Mouse (Mus musculus) right cerebral cortex, postnatal 25 days (tissue): ENCODE results near the gene Nmt2.

Experiments used
- DNase-seq: peaks from one replicate; pipeline ENCODE4 v3.0.0; 2022

Nmt2 gene

GRCm38 (mm10) chr2:3283602-3284472, at the start of gene Nmt2:
Gene Nmt2, plus strand, starts transcription at chr2:3284212.
- peak; percentile 98 for DNase-seq

GRCm38 (mm10) chr2:3239255-3239654, 44.8 kb upstream of the Nmt2 start:
- no peak for DNase-seq

- no peak for DNase-seq
Measured at GRCm38 (mm10) chr2:3244251-3244650, 39.8 kb upstream of the Nmt2 start.

- DNase-seq: no peak
Measured at GRCm38 (mm10) chr2:3251309-3251708, 32.7 kb upstream of the Nmt2 start.

DNA sequence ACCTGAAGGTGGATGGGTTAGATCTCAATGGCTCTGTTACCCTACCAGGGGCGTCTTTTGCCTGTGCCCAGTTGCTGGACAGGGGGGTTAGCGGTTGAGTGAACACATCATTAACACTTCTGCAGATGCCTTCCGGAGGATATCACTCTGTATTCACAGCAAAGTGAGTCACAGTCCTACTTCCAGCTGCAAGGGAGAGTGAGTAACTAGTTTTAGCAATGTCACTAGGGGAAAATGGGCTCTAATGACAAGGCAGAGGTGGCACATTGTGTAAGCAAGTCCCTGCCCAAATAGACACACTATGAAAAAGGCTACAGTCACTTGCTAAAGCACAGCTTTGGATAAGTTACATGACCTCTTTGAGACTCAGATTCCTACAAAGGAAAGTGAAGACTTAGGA, 17.5 kb upstream of the Nmt2 start:
- DNase-seq: no peak

- DNase-seq: peak; percentile 8
Measured at GRCm38 (mm10) chr2:3267879-3268278, 16.1 kb upstream of the Nmt2 start.

DNA sequence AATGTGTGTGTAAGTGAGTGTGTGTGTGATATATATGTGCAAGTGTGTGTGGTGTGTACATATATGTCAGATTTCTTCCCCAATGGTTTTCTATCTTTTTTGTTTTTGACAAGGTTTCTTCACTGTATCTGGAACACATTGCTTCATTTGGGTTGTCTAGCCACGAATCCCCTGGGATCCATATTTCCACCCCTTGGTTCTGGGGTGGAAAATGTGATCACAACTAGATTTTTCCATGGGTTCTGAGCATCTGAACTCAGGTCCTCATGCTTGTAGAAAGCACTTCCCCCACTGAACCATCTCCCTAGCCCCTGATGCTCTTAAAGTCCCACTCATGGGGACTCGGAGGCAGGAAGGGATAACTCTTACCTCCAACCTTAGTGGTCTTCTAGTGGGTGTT, 10.7 kb upstream of the Nmt2 start:
- DNase-seq: no peak

DNA sequence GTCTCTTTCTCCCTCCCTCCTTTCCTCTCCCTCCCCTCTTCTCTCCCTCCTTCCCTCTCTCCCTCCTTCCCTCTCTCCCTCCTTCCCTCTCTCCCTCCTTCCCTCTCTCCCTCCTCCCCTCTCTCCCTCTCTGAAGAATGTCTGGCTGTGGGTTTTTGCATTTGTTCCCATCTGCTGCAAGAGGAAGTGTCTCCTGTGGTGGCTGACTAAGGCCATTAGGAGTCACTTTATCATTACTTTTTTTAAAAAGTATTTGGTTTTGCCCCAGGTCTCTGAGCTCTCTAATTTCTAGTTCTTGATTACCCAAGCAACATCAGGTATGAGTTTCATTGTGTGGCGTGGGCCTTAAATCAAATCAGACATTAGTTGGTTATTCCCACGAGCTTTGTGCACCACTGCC, 7.9 kb upstream of the Nmt2 start:
- no peak for DNase-seq

- no peak for DNase-seq
Measured at GRCm38 (mm10) chr2:3277502-3277901, 6.5 kb upstream of the Nmt2 start.

DNA sequence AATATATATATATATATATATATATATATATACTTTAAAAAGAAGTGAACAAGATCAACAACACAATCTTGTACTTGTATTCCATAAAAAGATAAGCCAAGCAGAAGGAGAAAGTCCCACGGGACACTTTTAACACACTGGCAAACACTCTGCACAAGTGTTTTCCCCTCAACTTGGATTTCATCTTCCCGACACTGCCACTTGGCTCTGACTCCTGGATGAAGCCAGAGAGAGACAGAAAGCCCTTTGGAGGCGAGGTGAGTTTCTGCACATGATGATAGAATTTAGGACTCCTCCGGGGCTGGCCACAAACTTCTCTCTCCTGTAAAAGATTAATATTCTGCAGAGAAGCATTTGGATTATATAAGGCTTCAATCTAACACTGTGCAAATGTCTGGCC, 2.7 kb upstream of the Nmt2 start:
- no peak for DNase-seq

DNA sequence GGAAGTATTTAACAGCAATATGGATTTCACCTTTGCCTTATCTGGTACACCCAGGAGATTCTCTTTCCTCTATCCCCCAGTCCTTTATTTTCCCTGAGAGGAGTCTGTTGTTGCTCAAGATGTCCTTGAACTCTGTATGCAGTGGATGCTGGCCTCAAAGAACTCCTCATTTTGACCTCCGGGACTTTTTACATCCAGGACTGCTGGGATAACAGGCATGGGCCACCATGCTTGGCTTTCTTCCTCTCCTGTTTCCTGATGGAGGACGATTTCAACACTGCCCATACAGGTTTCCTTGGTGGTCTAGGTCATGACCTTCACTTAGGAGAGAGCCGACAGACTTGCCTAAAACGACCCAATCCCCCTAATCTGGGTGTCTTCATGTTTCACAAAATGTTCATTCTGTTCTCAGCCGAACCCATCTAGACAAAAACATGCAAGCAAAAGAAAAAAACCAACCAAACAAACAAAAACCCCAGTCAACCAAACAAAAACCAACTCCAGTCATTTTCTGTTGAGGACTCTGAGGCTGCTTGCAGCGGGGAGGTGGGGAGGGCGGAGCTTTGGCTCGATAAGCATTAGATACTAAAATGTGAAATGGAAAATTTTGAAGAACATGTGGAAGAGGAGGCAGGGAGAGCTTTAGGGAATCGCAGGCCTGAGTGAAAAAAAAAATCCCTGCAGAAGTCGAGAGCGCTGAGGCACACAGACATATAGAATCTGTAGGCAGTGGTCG, 978 bp upstream of the Nmt2 start:
- DNase-seq: no peak

DNA sequence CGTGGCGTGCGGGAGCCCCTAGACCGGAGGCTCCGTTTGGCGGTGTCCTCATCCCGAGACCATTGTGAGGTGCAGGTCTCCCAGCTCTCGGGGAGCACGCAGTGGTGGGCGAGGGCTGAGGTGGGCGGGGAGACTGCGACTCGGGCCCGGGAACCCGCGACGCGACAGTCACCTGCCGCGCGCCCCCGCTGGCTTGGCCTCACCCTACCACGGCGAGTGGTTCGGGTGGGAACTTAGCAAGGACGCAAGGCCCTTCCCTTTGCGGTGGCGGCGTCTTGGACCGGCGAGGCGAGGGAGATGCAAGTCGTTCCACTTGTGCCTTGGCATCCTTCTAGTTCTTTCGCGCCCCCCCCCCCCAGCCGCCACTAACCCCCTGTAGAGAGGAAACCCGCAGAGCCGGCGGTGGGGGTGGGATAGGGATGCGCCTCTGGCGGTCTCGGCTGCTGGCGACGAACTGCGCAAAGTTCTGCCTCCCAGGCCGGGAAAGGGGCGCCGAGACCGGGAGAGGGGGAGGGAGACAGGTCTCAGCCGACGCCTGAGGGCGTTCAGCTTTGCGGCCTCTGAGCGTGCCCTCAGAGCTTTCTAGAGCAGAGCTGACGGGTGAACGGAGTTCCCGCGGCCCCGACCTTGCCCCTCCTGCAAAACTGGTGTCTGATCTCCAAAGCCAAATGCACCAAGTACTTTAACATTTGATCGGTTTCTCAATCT, 615 bp downstream of the Nmt2 start:
- DNase-seq: peak; percentile 73

DNA sequence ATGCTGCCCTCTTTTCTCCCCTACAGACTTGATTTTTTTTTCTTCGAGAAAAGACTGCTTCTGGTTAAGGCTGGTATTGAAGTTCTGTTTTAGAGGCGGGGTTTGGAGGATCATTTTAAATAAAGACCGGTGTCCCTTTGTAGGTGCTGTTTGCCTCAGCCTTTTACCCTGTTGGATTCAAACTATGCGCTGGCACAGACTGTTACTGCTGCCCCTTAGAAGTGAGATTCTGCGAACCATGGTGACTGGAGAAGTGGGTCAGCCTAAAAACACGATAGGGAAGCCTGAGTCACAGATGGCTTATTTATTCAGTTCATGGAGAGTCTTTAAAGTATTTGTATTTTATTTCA, 1.1 kb downstream of the Nmt2 start:
- peak; percentile 12 for DNase-seq

DNA sequence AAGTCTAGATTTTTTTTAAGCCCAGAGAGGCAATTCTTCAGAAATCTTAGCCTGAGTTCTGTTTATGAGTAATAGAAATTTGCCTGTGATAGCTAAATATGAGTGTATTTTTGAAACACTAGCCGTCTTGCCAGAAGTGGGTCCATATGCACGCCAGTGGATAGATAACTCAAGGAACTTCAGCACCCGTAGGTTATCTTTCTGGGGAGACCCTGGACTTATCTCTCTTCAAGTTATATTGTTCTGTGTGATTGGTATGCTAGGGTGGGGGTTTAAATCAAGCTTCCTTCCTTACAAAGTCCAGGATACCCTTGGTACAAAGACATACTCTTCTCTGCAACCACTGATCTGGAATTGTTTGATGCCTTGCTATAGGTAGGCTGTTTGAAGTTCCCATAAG, 1.7 kb downstream of the Nmt2 start:
- no peak for DNase-seq

DNA sequence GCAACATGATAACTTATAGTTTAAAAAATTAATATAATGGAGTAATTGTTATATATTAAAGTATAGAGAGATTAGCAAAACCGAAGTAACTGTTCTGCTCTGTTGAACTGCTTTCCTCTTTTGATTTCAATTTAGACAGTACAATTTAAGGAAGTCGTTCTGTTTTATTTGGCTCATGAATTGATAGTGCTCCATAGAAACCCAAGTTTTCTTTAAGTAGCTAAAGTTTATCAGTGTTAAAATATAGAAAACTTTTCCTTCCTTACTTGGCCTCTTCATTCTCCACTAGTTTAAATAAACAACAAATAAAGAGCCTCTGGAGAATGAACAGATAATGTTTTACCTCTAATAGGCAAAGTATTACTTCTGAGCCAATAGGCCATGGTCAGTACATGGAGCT, 2.2 kb downstream of the Nmt2 start:
- DNase-seq: no peak

DNA sequence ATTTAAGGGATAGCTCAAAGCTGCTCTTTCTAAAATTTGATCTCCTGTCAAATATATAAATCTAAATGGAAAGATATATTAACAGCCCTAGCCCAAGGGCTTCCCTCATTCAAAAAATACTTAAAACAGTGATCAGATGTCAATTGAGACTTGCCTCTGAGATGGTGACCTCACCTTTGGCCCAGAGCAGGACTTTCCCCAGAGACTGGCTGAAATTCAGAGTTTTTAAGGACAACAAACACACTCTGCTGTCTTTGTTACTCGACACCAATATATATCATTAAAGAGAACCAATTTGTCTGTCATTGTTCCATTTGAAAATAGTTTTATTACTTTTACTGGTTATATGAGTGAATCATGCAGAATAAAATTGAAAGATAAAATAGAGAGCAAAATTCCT, 5.6 kb downstream of the Nmt2 start:
- DNase-seq: no peak

DNA sequence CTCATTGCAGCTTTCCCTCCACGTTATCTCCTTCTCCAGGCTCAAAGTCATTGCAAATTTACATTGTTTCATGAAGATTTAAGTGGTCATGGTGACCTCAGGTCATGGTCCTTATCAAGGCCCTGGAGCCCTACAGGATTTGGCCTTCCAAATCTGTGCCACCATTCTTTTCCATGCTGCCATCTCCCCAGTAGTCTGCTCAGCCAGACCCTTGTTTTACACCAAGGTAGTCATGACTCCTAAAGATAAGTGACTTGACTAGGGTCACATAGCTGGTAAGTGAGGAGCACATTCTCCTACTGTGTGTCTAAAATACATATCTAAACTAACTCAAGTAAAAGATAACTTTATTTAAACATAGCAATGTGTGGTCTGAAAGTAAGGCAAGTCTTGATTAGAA, 8.2 kb downstream of the Nmt2 start:
- no peak for DNase-seq

GRCm38 (mm10) chr2:3295826-3296225, 11.8 kb downstream of the Nmt2 start:
- no peak for DNase-seq

DNA sequence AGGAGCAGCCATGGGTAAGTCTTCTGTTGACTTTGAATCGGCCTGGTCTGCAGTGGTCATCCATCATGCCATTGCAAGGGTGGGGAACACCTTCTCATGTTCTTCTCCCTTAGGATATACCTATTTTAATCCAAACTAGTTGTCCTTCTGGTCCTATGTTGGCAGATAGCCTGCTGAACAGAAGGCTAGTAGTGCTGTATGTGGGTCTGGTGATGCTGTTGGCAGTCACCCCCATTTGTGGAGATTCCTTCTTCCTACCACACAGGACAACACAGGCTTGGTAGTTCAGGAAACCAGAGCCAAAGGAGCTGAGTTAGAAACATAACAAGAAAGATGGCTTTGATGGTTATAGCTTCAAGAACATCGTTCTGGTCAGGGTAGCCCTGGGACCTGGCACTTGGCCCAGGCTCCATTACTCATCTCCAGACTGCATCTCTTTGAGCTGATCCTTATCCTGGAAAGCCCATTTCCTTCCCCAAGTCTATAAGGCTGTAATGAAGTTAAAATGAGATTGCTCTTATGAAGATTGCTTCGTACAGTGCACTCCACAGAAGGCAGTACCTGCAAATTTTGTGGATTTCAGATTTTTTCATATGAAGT, 21.5 kb downstream of the Nmt2 start:
- no peak for DNase-seq

DNA sequence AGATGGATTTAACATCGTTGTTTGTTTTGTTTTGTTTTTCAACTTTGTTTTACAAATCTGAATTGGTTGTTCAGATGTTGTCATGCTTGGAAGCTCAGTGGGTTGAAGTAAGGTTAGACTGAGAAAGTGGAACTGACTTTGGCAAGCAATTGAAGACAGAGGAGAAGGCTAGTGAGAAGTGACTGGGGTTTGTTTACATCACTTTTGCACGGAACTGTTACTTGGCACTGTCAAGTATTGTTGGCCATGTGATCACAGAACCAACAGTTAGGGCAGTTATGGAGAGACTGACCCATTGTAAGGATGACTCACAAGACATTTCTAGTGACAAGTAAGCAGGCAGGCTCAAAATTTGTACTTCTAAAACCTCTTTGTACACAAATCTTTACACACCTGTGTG, 39.1 kb downstream of the Nmt2 start:
- DNase-seq: no peak

- DNase-seq: no peak
Measured at GRCm38 (mm10) chr2:3324381-3325130, 40.5 kb downstream of the Nmt2 start.

DNA sequence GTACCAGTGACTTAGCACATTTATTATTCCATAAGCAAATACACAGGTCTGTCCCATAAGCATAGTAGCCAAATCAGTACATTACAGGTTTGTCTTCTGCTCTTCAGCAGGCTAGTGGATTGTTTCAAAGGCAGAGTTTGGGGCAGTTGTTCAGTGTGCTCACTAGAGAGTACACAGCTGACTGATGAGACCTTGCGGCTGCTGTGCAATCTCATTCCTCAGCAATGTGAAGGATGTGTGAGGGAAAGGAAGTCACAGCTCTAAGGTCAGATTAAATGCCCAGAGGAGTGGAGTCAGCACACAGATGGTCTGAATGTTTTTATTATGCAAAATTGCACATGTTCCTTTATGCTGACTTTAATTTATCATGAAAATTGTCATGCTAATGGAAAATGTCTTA, 42.5 kb downstream of the Nmt2 start:
- no peak for DNase-seq

DNA sequence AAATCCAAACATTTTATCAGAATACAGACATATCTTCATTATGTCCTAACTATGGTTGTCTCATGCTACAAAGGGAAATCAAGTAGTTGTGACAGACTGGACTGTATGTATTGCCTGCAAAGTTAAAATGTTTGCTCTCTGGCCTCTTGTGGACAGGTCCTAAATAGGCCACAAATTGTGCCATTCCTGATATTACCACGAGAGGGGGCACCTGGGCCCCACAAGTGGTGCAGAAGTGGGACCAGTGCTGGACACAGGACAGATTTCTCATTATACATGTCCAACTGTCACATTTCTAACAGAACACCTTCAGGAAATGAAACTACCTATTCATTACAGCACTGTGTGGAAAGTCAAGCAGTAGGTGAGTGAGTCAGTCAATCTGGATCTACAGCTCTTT, 43.3 kb downstream of the Nmt2 start:
- no peak for DNase-seq
